Mouse (Mus musculus) cerebellum, adult 9-10 months (tissue): Measurements from ENCODE around the gene Gm10057.
"Not testable (repeated sequence)": the region's sequence is repeated elsewhere in the genome, so short reads cannot be mapped to it uniquely, and the experiment has no call there.

Experiments
- DNase-seq: peaks from one replicate; pipeline ENCODE4 v3.0.0; 2022

Gm10057 gene

GRCm38 (mm10) chrX:154054939-154055338 lies at the start of gene Gm10057:
Gene Gm10057, minus strand, starts transcription at chrX:154055039.
- not testable (repeated sequence) for DNase-seq

- DNase-seq, result not testable (repeated sequence)
Measured at GRCm38 (mm10) chrX:154033727-154034126, 21.1 kb downstream of the Gm10057 start, which contains the start of gene 4921511M17Rik. Gene 4921511M17Rik, minus strand, starts transcription at chrX:154033827.

- not testable (repeated sequence) for DNase-seq
Measured at GRCm38 (mm10) chrX:154012540-154012939, 42.3 kb downstream of the Gm10057 start, which contains the start of gene Samt1. Gene Samt1, minus strand, starts transcription at chrX:154012640.
